Mouse (Mus musculus) spleen, adult 2 months (tissue): ENCODE measurements around the gene Pax5.

ENCODE experiments used
- CTCF ChIP-seq: fragments of 200-500 bp; IDR thresholded peaks from 2 replicates; pipeline ENCODE4 v1.5.1; 2011; ENCODE audit warnings: mild to moderate bottlenecking, inconsistent platforms; ENCODE audit not compliant: insufficient read depth, insufficient read length, insufficient replicate concordance; ENCODE audit errors: extremely low read depth
- POLR2A ChIP-seq: fragments of 200-500 bp; IDR thresholded peaks from 2 replicates; pipeline ENCODE4 v1.6.1; 2011; ENCODE audit warnings: low read depth, low read length, inconsistent platforms

DNA sequence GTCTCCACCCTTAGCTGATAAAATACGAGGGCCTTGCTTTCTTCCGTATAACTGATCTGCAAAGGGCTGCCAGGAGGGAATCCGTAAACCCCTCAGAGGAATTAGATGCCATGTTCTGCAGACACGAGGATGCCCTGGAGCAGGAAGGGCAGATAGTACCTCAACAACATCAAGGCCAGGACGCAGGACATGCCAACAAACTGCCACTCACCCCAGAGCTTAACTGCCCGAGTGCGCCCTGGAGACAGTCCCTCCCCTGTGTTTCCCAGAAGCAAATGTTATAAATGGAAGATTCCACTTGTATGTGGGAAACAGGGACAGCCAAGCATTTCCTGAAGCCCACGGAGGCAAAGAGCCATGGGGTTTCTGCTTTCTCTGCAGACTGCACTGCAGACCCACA is 143.9 kb downstream of the Pax5 start:
- TF ChIP-seq CTCF, result no peak
- TF ChIP-seq POLR2A, result no peak
